Mouse (Mus musculus): Measurements from ENCODE around the gene Arid3b.

DNA sequence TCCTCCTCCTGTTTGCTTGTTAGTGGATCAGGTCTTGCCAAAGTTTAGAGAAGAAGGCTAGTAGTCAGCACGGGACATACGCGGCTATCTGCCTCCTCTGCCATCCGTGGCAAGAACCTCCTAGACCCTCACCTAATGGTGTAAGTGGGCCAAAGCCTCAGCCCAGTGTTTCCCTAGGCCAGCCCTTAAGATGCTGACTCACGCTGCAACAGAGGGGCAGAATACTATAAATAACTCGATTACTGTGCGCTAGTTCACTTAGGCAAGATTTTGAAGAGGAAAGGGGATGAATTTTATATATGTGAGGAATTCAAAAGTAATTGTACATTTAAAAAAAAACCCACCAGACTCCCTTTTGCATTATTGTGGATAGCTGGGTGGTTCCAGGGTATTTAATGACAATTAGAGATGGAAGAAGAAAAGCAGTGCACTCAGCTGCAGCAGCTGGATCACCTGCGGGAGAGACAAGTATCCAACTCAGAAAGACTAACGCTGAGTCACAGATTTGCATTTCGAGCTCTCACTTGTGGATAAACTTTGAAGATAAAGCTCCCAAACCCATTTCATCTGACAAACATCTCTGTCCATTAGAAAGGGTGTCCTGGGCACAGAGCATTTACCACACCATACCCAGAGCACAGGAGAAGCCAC is 31.4 kb downstream of the Arid3b start:
- TF ChIP-seq EP300 (IDR thresholded peaks at IDR 0.05) (no peak), CTCF (IDR thresholded peaks at IDR 0.05) (no peak)

Data from lung, postnatal 0 days (tissue).